Mouse (Mus musculus): ENCODE measurements around the gene Ift81.

DNA sequence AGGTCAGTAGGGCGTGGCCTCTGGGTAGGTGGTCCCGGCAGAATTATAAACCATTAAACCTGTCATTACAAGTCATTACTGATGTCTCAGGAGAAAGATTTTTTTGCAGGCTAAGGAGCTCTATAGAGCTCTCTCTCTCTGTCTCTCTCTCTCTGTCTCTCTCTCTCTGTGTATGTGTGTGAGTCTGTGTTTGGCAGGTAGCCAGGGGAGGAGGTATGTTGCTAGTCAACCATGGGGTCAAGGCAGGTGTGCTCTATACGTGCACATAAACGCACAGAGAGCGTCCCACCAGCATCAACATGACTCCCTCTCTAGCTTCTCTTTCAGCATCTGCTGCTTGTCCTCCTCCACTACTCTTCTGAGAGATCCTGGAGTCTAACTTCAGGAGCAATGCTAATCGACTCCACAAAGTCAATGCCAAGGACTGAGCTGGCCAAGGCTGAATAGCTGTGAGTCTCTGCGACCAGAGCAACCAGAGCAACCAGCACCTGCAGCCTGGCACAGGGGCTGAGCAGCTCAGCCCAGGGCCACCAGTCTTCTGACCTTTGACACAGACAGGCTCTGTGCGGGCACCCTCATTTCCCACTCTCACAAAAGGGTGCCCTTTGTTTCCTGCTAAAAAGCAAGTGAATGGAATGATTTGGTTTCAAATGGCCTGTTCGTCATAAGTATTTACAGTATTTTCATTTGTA is 84.3 kb downstream of the Ift81 start:
- TF ChIP-seq CTCF (IDR thresholded peaks at IDR 0.05; ENCODE audit: low read depth, low read length) (no peak), GATA2 (IDR thresholded peaks at IDR 0.05; ENCODE audit: borderline replicate concordance, low read depth, low read length) (no peak), TAL1 (conservative IDR thresholded peaks at IDR 0.05; ENCODE audit: low read depth, low read length) (no peak)

Measured in G1E (cell line).